Mouse (Mus musculus) liver, adult 2 months (tissue): ENCODE data around the gene Pex7. TPM values are rescaled to one million over a fixed set of nuclear protein-coding genes. Genes with fewer than 3 reads are reported as not detected.

Experiments
- DNase-seq: peaks from one replicate; pipeline ENCODE4 v3.0.0-alpha.2; 2011; ENCODE audit warnings: low read depth, low spot score; ENCODE audit errors: extremely low read depth
- H3K27ac ChIP-seq: fragments of 200-500 bp; replicated peaks from 2 replicates; pipeline ENCODE4 v1.5.1; 2012; ENCODE audit warnings: low read depth, mild to moderate bottlenecking, control low read depth, inconsistent platforms, low read length; ENCODE audit not compliant: insufficient read depth
- H3K27me3 ChIP-seq: fragments of 200-500 bp; 2 replicates; pipeline ENCODE4 v1.6.1; 2012; ENCODE audit warnings: mild to moderate bottlenecking, moderate library complexity, low read length, inconsistent platforms; ENCODE audit not compliant: control insufficient read depth, insufficient read depth
- H3K36me3 ChIP-seq: fragments of 200-500 bp; 2 replicates; pipeline ENCODE4 v1.6.1; 2012; ENCODE audit warnings: low read length, inconsistent platforms; ENCODE audit not compliant: control insufficient read depth, insufficient read depth
- H3K4me1 ChIP-seq: fragments of 200-500 bp; 2 replicates; pipeline ENCODE4 v1.6.1; 2011; ENCODE audit warnings: low read length; ENCODE audit not compliant: control insufficient read depth, insufficient read depth
- H3K4me3 ChIP-seq: fragments of 200-500 bp; 2 replicates; pipeline ENCODE4 v1.5.1; 2011; ENCODE audit warnings: low read depth, mild to moderate bottlenecking, control low read depth, low read length, moderate library complexity; ENCODE audit not compliant: insufficient read depth
- H3K79me2 ChIP-seq: fragments of 200-500 bp; 2 replicates; pipeline ENCODE4 v1.6.1; 2012; ENCODE audit warnings: inconsistent platforms, mild to moderate bottlenecking, low read length, moderate library complexity; ENCODE audit not compliant: control insufficient read depth, insufficient read depth
- H3K9ac ChIP-seq: fragments of 200-500 bp; 2 replicates; pipeline ENCODE4 v1.6.1; 2012; ENCODE audit warnings: low read depth, mild to moderate bottlenecking, control low read depth, inconsistent platforms, low read length
- CTCF ChIP-seq: fragments of 200-500 bp; IDR thresholded peaks from 2 replicates; pipeline ENCODE4 v1.5.1; 2011; ENCODE audit warnings: low read depth, low read length, control low read depth
- POLR2A ChIP-seq: fragments of 200-500 bp; IDR thresholded peaks from 2 replicates; pipeline ENCODE4 v1.6.1; 2011; ENCODE audit warnings: low read length, control low read depth; ENCODE audit not compliant: insufficient read depth; ENCODE audit errors: extremely low read depth
- WGBS: fragments of 180-500 bp; shearing (Covaris S2); methylation state at CpG from one replicate; pipeline ENCODE4 v1.1.7; 2018; 5-methylcytosine and 5-hydroxymethylcytosine counted together
- polyA plus RNA-seq: library from polyadenylated mRNA; depleted of rRNA; stranded (reverse); fragments of >200 nt; gene quantifications from 2 replicates; pipeline ENCODE4 v1.2.3, GENCODE M21; 2012
- total RNA-seq: library from RNA; depleted of rRNA; stranded (reverse); fragments of >200 nt; gene quantifications from 2 replicates; pipeline ENCODE4 v1.2.3, GENCODE M21; 2014

The Pex7 gene
- total and polyA plus RNA-seq, 2 experiments, result 114 to 118 TPM

DNA sequence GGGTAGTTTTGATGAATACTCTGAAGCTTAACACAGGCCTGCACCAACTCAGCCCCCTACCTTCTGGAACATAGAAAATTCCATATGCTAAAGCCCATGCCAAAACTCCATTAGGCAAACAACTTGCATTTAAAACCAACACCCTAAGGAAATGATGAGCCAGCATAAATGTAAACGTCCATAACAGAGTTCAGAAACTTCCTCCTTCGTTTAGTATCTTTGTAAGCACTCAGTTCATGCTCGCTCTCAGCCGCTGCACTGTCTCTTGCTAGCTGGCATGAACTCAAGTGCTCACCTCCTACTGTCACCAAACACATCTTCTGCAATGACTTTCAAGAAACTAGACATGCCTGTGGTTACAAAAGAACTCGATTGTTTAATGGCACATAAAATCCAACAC, 32.1 kb downstream of the Pex7 start:
- H3K9ac ChIP-seq, result no peak overlapping the region
- H3K27me3 ChIP-seq, result no peaks in the 10 kb centered on the region

DNA sequence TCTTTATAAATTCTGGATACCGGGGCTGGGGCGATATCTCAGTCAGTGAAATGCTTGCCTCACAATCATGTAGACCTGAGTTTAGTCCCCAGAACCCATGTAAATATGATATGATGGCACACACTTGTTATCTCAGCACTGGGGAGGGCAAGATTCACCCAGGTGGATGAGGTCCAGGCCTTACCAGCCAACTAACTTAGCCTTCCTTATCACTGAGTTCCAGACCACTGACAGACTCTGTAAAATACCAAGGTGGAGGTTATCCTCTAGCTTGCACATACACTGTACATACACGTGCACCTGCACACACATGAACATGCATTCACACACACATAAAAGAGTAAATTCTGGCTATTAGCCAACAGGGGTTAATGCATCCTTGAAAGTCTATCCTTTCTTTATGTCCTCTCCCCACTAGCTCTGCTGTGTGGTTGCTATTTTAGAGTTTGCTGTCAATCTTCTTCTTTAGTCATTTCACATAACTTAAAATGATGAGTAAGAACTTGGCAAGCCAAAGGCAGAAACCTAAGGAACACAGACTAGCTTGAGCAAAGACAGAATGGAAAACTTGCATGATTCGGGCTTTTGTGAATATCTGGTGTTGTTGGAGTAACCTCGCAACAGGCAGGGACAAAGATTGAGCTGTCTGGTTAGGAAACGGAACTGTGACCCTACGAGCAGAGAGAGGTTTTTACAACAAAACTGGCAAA, 51.7 kb downstream of the Pex7 start:
- peaks cover 3% of the 10 kb centered on the region; the same call in 1 of the 2 replicates for H3K36me3 ChIP-seq
- no peaks in the 10 kb centered on the region for H3K79me2 ChIP-seq
- H3K9ac ChIP-seq, result no peak overlapping the region
- 55% methylated on average over 7 of the region's 7 CpGs for WGBS
- TF ChIP-seq POLR2A, result no peak
- no peak for TF ChIP-seq CTCF
- DNase-seq, result peak; percentile 44
- no peak overlapping the region for H3K4me3 ChIP-seq
- no peak overlapping the region for H3K27ac ChIP-seq
- H3K4me1 ChIP-seq, result no peaks in the 10 kb centered on the region
- H3K27me3 ChIP-seq, result peaks cover 10% of the 10 kb centered on the region

More for the DNA sequence above, 32.1 kb downstream of the Pex7 start:
- no peaks in the 10 kb centered on the region; the same call in 1 of the 2 replicates for H3K79me2 ChIP-seq
- H3K27ac ChIP-seq, result no peak overlapping the region
- H3K4me3 ChIP-seq, result no peak overlapping the region
- peaks cover 16% of the 10 kb centered on the region for H3K4me1 ChIP-seq
- WGBS, result 85% methylated on average over 5 of the region's 5 CpGs
- DNase-seq, result no peak
- H3K36me3 ChIP-seq, result peaks cover 13% of the 10 kb centered on the region
- TF ChIP-seq CTCF (no peak), POLR2A (no peak)

GRCm38 (mm10) chr10:19853609-19854008, 53.9 kb downstream of the Pex7 start:
- H3K27ac ChIP-seq, result no peak overlapping the region
- peaks cover 25% of the 10 kb centered on the region for H3K27me3 ChIP-seq
- no peaks in the 10 kb centered on the region for H3K79me2 ChIP-seq
- TF ChIP-seq POLR2A (no peak), CTCF (no peak)
- H3K4me3 ChIP-seq, result no peak overlapping the region
- H3K9ac ChIP-seq, result no peak overlapping the region
- no peaks in the 10 kb centered on the region for H3K36me3 ChIP-seq
- WGBS, result 47% methylated on average over 2 of the region's 2 CpGs
- DNase-seq, result no peak
- peaks cover 2% of the 10 kb centered on the region; the same call in 1 of the 2 replicates for H3K4me1 ChIP-seq

- WGBS, result 37% methylated on average over 6 of the region's 6 CpGs
- TF ChIP-seq POLR2A (no peak), CTCF (no peak)
Observed at GRCm38 (mm10) chr10:19852776-19853175, 54.7 kb downstream of the Pex7 start.

DNA sequence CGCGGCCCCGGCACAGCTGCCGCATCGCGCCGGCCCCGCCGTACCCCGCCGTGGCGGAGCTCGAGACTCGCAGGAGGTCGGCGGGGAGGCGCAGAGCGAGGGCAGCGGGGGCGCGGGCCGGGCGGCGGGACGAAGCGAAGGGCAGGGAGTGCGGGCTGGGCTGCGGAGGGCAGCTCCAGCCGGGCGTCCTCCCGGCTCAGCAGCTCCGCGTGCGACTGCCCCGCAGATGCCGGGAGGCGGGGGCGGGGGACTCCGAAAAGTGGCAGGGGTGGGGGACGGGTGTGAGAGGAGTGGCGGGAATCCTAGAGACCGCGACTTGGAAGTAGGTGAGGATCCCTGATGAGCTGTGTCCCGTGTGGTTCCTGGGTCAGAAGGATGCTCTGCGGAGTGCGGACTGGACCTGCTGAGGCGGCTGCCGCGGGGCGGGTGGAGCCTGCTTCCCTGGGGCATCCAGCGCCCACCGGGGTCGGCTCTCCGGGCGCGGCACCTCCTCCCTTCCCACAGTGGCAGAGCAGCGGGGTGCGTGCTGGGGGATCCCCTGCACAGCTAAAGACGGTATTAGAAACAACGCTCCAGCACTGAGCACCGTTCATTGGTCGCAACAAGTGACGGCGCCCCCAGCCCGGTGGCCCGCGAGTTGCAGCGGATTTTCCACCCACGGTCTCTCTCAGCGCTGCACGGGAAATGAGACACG, 56.3 kb downstream of the Pex7 start, which contains the start of gene Slc35d3:
Gene Slc35d3 (minus strand): TSS at position 462 of the 694 bp plus-strand sequence.
- no peak for DNase-seq

More at GRCm38 (mm10) chr10:19852776-19853175, 54.7 kb downstream of the Pex7 start:
- Histone ChIP-seq H3K4me3 (no peak overlapping the region), H3K9ac (no peak overlapping the region), H3K79me2 (no peaks in the 10 kb centered on the region), H3K27ac (no peak overlapping the region), H3K27me3 (peaks cover 25% of the 10 kb centered on the region), H3K36me3 (no peaks in the 10 kb centered on the region), H3K4me1 (peaks cover 2% of the 10 kb centered on the region; the same call in 1 of the 2 replicates)
- DNase-seq, result no peak

More for the DNA sequence above, 56.3 kb downstream of the Pex7 start, which contains the start of gene Slc35d3:
- Histone ChIP-seq H3K27ac (no peak within 1 kb of the TSS), H3K79me2 (no peaks in the 10 kb centered on the region), H3K36me3 (no peaks in the 10 kb centered on the region), H3K27me3 (peaks cover 25% of the 10 kb centered on the region), H3K9ac (no peak within 1 kb of the TSS), H3K4me1 (peaks cover 2% of the 10 kb centered on the region; the same call in 1 of the 2 replicates), H3K4me3 (peak within 1 kb of the TSS; percentile 30; the same call in 1 of the 2 replicates)
- TF ChIP-seq POLR2A, result no peak
- no peak for TF ChIP-seq CTCF
- 1% methylated on average over 72 of the region's 72 CpGs for WGBS
